Mouse (Mus musculus): Measurements from ENCODE around the gene Yipf3.

DNA sequence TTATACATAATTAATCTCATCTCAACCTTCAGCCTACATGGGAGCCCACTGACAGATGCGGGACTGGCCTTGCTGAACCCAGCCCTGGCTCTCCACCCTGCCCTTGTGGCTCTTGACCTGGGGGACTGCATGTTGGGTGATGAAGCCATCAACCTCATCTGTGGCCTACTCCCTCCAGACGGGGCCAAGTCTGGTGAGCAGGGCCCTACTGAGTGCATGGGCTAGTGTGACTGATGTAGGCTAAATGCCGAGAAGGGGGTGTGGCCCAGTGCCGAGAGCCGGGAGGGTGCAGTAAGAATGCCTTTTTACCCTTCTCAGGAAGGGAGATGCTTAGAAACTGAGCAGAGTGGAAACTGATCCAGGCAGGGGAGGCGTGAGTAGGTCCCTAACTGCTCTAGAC is 7.3 kb downstream of the Yipf3 start:
- TF ChIP-seq GATA1 (IDR thresholded peaks at IDR 0.05; ENCODE audit: low read length) (no peak), TAL1 (IDR thresholded peaks at IDR 0.05; ENCODE audit: low read length) (no peak)
